In the genomic region with DNA sequence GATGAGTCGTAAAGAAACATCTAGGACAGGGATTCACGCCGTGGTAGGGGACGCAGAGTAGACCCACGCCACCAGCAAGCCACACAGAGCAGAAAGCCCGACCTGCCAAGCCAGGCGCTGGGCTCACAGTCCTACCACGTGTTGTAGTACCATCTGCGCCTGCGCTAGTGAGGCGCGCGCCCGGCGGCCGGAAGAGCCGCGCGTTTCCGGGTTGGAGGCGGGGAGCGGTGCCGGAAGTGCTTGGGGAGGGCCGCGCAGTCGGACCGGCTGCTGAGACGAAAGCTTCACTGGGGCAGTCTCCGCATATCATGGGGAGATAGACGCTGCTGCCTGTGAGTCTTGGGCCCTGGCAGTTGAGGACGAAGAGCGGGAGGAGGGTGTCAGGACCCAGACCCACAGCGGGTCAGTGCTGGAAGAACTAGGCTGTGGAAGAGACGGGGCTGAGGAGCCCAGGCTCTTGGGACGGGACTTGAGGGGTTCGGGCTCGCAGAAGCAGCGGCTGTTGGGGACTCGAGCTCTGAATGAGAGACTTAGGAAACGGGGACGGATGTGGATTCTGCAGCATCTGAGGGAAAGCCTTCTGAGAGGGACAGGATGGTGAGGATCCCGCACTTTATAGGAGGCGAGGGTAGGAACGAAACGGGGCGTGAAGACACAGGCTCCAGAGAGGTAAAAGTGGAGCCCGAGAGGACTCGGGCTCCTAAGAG, we compare ENCODE assay signal across 8 mouse cellular contexts. TPM values are rescaled to one million over a fixed set of nuclear protein-coding genes. Genes with fewer than 3 reads are reported as not detected.
A peak's percentile ranks its signal among the peaks of the same experiment; 100 is the strongest.
DNase-seq lines count a peak whose midpoint lies in the region; ATAC-seq lines count a peak whose summit lies in the region.

Gene Taf12, plus strand, starts transcription at position 220 of the 707 bp plus-strand sequence.

- no peaks in the 10 kb centered on the region for H3K9me3 ChIP-seq in heart, embryonic 14.5 days (ENCODE audit: control insufficient read depth, low read length)
- H3K9me3 ChIP-seq in liver, embryonic 13.5 days (replicated peaks): no peaks in the 10 kb centered on the region
- no peaks in the 10 kb centered on the region for H3K9me3 ChIP-seq in stomach, embryonic 16.5 days (replicated peaks; ENCODE audit: control insufficient read depth, low read length)

- no peaks in the 10 kb centered on the region for H3K27me3 ChIP-seq in heart, embryonic 14.5 days (ENCODE audit: control insufficient read depth, insufficient read depth, low read length)
- H3K27me3 ChIP-seq in liver, embryonic 13.5 days: no peaks in the 10 kb centered on the region
- H3K27me3 ChIP-seq in stomach, embryonic 16.5 days (ENCODE audit: control insufficient read depth, insufficient read depth, low read length): no peaks in the 10 kb centered on the region

- DNase-seq in CD4-positive helper T cell, adult 2 months (ENCODE audit: low read depth, low spot score): peak; percentile 97
- peak; percentile 87 for DNase-seq in brain, embryonic 18.5 days (ENCODE audit: low read depth, low spot score)
- peak; percentile 96 for DNase-seq in kidney, postnatal 14 days
- peak; percentile 91 for DNase-seq in liver, embryonic 13.5 days
- peak; percentile 96 for DNase-seq in neural tube, embryonic 10.5 days (ENCODE audit: extremely low spot score, low spot score)

- H3K4me1 ChIP-seq in heart, embryonic 14.5 days (ENCODE audit: control insufficient read depth in 2 of 2, insufficient read depth in 2 of 2, low read length in 2 of 2): peaks cover 2 to 15% of the 10 kb centered on the region in 2 experiments; a peak in 2 of 4 replicates
- H3K4me1 ChIP-seq in liver, embryonic 13.5 days (replicated peaks): peaks cover 58% of the 10 kb centered on the region
- peaks cover 10% of the 10 kb centered on the region for H3K4me1 ChIP-seq in stomach, embryonic 16.5 days (ENCODE audit: control insufficient read depth, insufficient read depth, low read length)

- peak within 1 kb of the TSS; percentile 71 to 97 for H3K4me3 ChIP-seq in heart, embryonic 14.5 days (ENCODE audit: control insufficient read depth in 1 of 2, insufficient read depth in 1 of 2, low read depth in 1 of 2, low read length in 2 of 2)
- H3K4me3 ChIP-seq in liver, embryonic 13.5 days (replicated peaks): peak within 1 kb of the TSS; percentile 79
- peak within 1 kb of the TSS; percentile 75 for H3K4me3 ChIP-seq in stomach, embryonic 16.5 days (replicated peaks; ENCODE audit: low read length)

- H3K9ac ChIP-seq in heart, embryonic 14.5 days (ENCODE audit: low read length): peak within 1 kb of the TSS; percentile 90
- H3K9ac ChIP-seq in liver, embryonic 13.5 days: peak within 1 kb of the TSS; percentile 95
- peak within 1 kb of the TSS; percentile 93 for H3K9ac ChIP-seq in stomach, embryonic 16.5 days (ENCODE audit: low read length)

- peak within 1 kb of the TSS; percentile 91 to 95 for H3K27ac ChIP-seq in heart, embryonic 14.5 days (replicated peaks in 1 of 2; ENCODE audit: control insufficient read depth in 1 of 2, insufficient read depth in 1 of 2, low read depth in 2 of 2, low read length in 2 of 2)
- peak within 1 kb of the TSS; percentile 99 for H3K27ac ChIP-seq in liver, embryonic 13.5 days
- peak within 1 kb of the TSS; percentile 93 for H3K27ac ChIP-seq in stomach, embryonic 16.5 days (ENCODE audit: low read length)

- ATAC-seq in erythroid progenitor cell, adult 5-6 weeks (replicated peaks; ENCODE audit: low FRiP score, poor library complexity, severe bottlenecking): peak; percentile 82
- peak; percentile 93 for ATAC-seq in heart, embryonic 14.5 days (ENCODE audit: insufficient number of reproducible peaks, insufficient read depth, low FRiP score, low read depth)
- peak; percentile 82 for ATAC-seq in liver, embryonic 13.5 days (ENCODE audit: low read depth)
- ATAC-seq in stomach, embryonic 16.5 days (ENCODE audit: insufficient read depth, low FRiP score): peak; percentile 94

- no peaks in the 10 kb centered on the region for H3K36me3 ChIP-seq in heart, embryonic 14.5 days (ENCODE audit: control insufficient read depth, insufficient read depth, low read length)
- H3K36me3 ChIP-seq in liver, embryonic 13.5 days: peaks cover 5% of the 10 kb centered on the region; the same call in 1 of the 2 replicates
- no peaks in the 10 kb centered on the region for H3K36me3 ChIP-seq in stomach, embryonic 16.5 days (ENCODE audit: control insufficient read depth, insufficient read depth, low read length)

- H3K4me2 ChIP-seq in heart, embryonic 14.5 days (ENCODE audit: low read length): peak within 1 kb of the TSS; percentile 97
- peak within 1 kb of the TSS; percentile 82 for H3K4me2 ChIP-seq in liver, embryonic 13.5 days
- peak within 1 kb of the TSS; percentile 85 for H3K4me2 ChIP-seq in stomach, embryonic 16.5 days (ENCODE audit: low read depth, low read length)

- WGBS in heart, embryonic 14.5 days: under 1% methylated on average over 48 of the region's 48 CpGs
- WGBS in liver, embryonic 13.5 days (ENCODE audit: insufficient replicate concordance): under 1% methylated on average over 48 of the region's 48 CpGs
- WGBS in stomach, embryonic 16.5 days: under 1% methylated on average over 48 of the region's 48 CpGs

RNA-seq across cellular contexts. Expression of gene Taf12, which starts in this region (rescaled TPM):
- total RNA-seq in erythroid progenitor cell, adult 5-6 weeks (2015; ENCODE audit: low replicate concordance): 19.3 and 30.6 TPM in 2 replicates
- 14.9 and 38.3 TPM in 2 replicates for total RNA-seq in erythroid progenitor cell, adult 5-6 weeks (2017; ENCODE audit: low replicate concordance)
- polyA plus RNA-seq in heart, embryonic 14.5 days (2014; fragmentation: Nextera tagmentation; extraction: Ambion mirVana): 29.4 and 30.9 TPM in 2 replicates
- 53.3 and 62.2 TPM in 2 replicates for polyA plus RNA-seq in liver, embryonic 13.5 days (2015; fragmentation: Nextera tagmentation; extraction: Ambion mirVana)
- polyA plus RNA-seq in stomach, embryonic 16.5 days (2015; fragmentation: Nextera tagmentation; extraction: Ambion mirVana): 35.5 and 42.8 TPM in 2 replicates

Comparison
In these comparisons a context has a peak if more than half of its experiments do, and no peak if none do; other contexts are left out.
1. Peak in every context shown above with its lines: DNase-seq, ATAC-seq, H3K4me3 ChIP-seq and H3K27ac ChIP-seq.